ENCODE assay signal across 25 mouse cellular contexts in the genomic region with DNA sequence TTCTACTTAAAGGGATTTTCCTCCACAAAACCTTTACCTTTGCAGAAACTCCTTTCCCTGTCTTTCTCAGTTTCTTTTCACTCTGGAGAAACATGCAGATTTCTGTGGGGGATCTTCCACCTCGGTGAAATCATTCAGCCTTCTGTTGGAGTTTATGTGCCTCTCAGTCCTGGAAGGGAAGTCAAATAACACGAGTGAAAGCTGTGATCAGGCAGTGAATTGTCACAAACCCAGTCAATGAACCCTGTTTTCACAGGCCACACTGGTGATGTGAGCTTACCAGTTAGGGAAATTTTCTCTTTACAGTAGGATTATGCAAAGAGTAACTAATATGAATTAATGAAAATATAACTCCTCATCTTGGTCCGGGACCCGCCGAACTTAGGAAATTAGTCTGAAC.
"Had no signal": no experiment of that assay in that cellular context is flagged by ENCODE, and none has a peak within 500 bp of the region (broad histone marks: within the 10 kb centered on the region; RNA-seq: fewer than 3 reads in every experiment).

No protein-coding gene starts in this region.

- H3K4me3 ChIP-seq: heart, embryonic 10.5 days; heart, embryonic 12.5 days; intestine, embryonic 15.5 days; layer of hippocampus, adult 2 months; left cerebral cortex, adult 2 months; limb, embryonic 10.5 days; limb, embryonic 12.5 days; liver, embryonic 13.5 days; liver, embryonic 15.5 days had no signal

- H3K27ac ChIP-seq: heart, embryonic 10.5 days; hindbrain, embryonic 14.5 days; intestine, embryonic 15.5 days; layer of hippocampus, adult 2 months; left cerebral cortex, adult 2 months; limb, embryonic 10.5 days; limb, embryonic 12.5 days; liver, embryonic 13.5 days; liver, embryonic 15.5 days had no signal

- H3K9ac ChIP-seq: heart, embryonic 12.5 days; hindbrain, embryonic 14.5 days; intestine, embryonic 15.5 days; limb, embryonic 12.5 days; liver, embryonic 13.5 days; liver, embryonic 15.5 days; liver, postnatal 0 days had no signal

- H3K4me2 ChIP-seq: heart, embryonic 12.5 days; hindbrain, embryonic 14.5 days; intestine, embryonic 15.5 days; limb, embryonic 12.5 days; liver, embryonic 11.5 days; liver, embryonic 13.5 days; liver, embryonic 15.5 days had no signal

- H3K4me1 ChIP-seq: heart, embryonic 10.5 days; heart, embryonic 12.5 days; intestine, embryonic 15.5 days; limb, embryonic 10.5 days; limb, embryonic 12.5 days; liver, embryonic 13.5 days; liver, embryonic 15.5 days had no signal

- H3K27me3 ChIP-seq: heart, embryonic 12.5 days; intestine, embryonic 15.5 days; limb, embryonic 12.5 days; liver, embryonic 13.5 days; liver, embryonic 15.5 days had no signal

- DNase-seq: gastrocnemius, postnatal 14 days; gastrocnemius, postnatal 36 days; heart, adult 18-20 months; heart, postnatal 10 days; kidney, adult 18-20 months; kidney, adult 8-10 months; kidney, postnatal 10 days; kidney, postnatal 25 days; kidney, postnatal 4 days; liver; liver, embryonic 13.5 days; liver, postnatal 0 days had no signal

- H3K9me3 ChIP-seq: heart, embryonic 10.5 days; heart, embryonic 12.5 days; intestine, embryonic 15.5 days; limb, embryonic 10.5 days; limb, embryonic 12.5 days; liver, embryonic 13.5 days; liver, embryonic 15.5 days had no signal

- H3K36me3 ChIP-seq: heart, embryonic 10.5 days; heart, embryonic 12.5 days; intestine, embryonic 15.5 days; limb, embryonic 10.5 days; limb, embryonic 12.5 days; liver, embryonic 13.5 days; liver, embryonic 15.5 days had no signal

- ATAC-seq: hindbrain, embryonic 16.5 days; inflammation-experienced regulatory T-cells, adult 6 months; intestine, embryonic 15.5 days; intestine, postnatal 0 days; liver, postnatal 0 days had no signal
